Mouse (Mus musculus) urinary bladder, adult 2 months (tissue): ENCODE results near the gene Tubb3. TPM values are rescaled to one million over a fixed set of nuclear protein-coding genes. Genes with fewer than 3 reads are reported as not detected.
"Not testable (repeated sequence)": the region's sequence is repeated elsewhere in the genome, so short reads cannot be mapped to it uniquely, and the experiment has no call there.

ENCODE experiments used
- DNase-seq: peaks from one replicate; pipeline ENCODE4 v3.0.0; 2022; ENCODE audit warnings: low spot score
- polyA plus RNA-seq: library from polyadenylated mRNA; depleted of rRNA; stranded (reverse); fragments of >200 nt; gene quantifications from 2 replicates; pipeline ENCODE4 v1.2.3, GENCODE M21; 2012

Gene Tubb3
- polyA plus RNA-seq, 1 experiment = 3.7 TPM

GRCm38 (mm10) chr8:123412560-123413170 is 1.4 kb downstream of the Tubb3 start:
- no peak for DNase-seq

DNA sequence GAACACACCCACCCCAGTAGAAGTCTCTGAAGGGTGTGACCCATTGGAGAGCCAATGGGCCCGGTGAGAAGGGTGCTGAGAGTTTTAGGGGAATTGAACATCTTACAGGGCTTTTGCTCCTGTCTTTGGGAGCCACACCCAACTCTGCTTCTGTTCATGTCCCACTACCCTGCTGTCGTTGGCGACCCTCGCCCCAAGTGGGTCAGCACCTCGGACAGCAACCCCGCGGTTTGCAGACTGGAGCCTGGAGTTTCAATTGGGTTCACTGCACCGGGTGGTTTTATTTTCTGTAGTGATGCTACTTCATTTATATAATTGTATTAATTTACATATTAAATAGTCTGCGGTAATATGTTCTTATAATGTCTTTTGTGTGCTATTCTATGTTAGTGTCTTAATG is 3.0 kb downstream of the Tubb3 start:
- no peak for DNase-seq

DNA sequence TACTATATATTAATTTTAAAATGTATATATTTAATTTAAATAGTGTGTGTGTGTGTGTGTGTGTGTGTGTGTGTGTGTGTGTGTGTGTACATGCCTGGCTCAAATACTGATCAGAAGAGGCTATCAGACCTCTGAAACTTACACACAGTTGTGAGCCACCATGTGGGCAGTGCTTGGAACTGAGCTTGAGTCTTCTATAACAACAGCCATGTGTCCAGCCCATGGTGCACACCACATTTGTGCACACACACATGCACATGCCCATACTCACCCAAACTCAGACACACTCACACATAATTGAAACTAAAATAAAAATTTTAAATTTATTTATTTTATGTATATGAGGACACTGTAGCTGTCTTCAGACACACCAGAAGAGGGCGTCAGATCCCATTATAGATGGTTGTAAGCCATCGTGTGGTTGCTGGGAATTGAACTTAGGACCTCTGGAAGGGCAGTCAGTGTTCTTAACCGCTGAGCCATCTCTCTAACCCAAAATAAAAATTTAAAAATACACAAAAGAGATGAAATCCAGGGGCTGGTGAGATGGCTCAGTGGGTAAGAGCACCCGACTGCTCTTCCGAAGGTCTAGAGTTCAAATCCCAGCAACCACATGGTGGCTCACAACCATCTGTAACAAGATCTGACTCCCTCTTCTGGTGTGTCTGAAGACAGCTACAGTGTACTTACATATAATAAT is 3.9 kb downstream of the Tubb3 start:
- DNase-seq = not testable (repeated sequence)

GRCm38 (mm10) chr8:123415967-123416943 is 5.0 kb downstream of the Tubb3 start:
- no peak for DNase-seq

GRCm38 (mm10) chr8:123416944-123417555 is 5.8 kb downstream of the Tubb3 start:
- no peak for DNase-seq

DNA sequence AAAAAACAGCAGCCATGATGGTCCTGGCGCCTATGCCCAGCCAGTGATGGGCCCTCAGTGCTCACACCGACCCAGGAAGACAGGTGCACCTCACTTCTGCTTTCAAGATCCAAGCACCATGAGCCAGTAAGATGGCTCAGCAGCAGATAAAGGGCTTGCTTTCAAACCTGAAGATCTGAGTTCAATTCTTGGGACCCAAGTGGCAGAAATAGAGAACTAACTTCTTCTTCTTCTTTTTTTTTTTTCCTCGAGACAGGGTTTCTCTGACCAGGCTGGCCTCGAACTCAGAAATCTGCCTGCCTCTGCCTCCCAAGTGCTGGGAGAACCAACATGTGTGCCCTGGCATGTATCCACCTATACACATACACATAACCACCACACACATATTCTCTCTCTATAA is 8.5 kb downstream of the Tubb3 start:
- DNase-seq = no peak

DNA sequence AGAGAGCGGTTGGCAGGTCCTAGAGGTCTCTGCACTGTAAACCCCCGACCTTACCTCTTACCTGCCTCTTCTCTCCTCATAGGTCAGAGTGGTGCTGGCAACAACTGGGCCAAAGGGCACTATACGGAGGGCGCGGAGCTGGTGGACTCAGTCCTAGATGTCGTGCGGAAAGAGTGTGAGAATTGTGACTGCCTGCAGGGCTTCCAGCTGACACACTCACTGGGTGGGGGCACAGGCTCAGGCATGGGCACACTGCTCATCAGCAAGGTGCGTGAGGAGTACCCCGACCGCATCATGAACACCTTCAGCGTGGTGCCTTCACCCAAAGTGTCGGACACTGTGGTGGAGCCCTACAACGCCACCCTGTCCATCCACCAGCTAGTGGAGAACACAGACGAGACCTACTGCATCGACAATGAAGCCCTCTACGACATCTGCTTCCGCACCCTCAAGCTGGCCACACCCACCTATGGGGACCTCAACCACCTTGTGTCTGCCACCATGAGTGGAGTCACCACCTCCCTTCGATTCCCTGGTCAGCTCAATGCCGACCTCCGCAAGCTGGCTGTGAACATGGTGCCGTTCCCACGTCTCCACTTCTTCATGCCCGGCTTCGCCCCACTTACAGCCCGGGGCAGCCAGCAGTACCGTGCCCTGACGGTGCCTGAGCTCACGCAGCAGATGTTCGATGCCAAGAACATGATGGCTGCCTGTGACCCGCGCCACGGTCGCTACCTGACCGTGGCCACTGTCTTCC is 9.5 kb downstream of the Tubb3 start:
- DNase-seq = no peak

DNA sequence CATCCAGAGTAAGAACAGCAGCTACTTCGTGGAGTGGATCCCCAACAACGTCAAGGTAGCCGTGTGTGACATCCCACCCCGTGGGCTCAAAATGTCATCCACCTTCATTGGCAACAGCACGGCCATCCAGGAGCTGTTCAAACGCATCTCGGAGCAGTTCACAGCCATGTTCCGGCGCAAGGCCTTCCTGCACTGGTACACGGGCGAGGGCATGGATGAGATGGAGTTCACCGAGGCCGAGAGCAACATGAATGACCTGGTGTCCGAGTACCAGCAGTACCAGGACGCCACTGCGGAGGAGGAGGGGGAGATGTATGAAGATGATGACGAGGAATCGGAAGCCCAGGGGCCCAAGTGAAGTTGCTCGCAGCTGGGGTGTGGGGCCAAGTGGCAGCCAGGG is 10.1 kb downstream of the Tubb3 start:
- DNase-seq = no peak

DNA sequence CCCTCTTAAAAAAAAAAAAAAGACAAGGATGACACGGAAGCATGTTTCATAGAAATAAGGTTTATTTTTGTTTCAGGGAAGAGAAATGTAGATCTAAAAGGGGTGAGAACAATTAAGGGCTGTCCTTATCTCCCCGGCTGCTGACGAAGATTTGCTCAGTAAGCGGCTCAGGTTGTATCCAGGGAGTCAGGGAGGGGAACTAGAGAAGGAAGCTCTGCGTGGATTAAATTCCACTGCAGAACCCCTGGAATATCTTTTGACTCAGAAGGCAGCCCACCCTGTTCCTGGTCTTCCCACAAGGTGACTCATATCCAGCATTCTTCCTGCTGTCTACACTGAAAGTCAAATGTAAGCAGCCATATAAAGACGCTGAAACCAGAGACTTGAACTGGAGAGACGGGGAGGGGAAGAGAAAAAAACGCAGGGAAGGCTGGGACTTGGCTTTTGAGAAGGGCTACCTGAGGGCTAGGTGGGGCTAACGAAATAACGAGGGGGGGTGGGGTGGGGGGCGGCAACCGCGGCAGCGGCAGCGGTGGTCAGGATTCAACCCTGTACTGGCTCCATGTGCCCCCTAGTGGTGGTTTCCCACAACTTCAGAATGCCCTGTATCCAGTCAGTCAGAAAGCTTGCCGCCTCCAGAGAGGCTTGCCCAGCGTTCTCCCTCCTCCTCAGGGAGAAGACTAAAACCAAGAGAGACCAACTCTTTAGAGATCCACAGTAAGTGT is 11.0 kb downstream of the Tubb3 start:
- peak; percentile 23 for DNase-seq

DNA sequence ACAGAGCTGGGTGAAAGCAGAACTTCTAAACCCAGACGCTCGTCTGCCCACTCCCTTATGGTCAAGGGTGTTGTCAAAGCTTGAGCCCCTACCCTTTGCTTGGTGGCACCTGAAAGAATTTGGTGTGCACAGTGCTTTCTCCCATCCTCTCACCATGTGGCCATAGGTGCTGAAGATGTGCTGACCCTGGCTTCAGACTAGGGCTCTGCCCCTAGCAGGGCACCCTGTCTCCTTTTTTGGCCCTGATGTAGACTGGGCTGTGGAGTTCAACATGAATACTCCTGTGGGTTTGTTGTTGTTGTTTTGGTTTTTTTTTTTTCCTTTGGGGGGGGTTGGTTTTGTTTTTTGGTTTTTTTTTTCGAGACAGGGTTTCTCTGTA is 11.5 kb downstream of the Tubb3 start:
- no peak for DNase-seq

- no peak for DNase-seq
Observed at GRCm38 (mm10) chr8:123423441-123423840, 12.2 kb downstream of the Tubb3 start, which contains the start of gene Def8. Gene Def8, plus strand, starts transcription at chr8:123423527.

DNA sequence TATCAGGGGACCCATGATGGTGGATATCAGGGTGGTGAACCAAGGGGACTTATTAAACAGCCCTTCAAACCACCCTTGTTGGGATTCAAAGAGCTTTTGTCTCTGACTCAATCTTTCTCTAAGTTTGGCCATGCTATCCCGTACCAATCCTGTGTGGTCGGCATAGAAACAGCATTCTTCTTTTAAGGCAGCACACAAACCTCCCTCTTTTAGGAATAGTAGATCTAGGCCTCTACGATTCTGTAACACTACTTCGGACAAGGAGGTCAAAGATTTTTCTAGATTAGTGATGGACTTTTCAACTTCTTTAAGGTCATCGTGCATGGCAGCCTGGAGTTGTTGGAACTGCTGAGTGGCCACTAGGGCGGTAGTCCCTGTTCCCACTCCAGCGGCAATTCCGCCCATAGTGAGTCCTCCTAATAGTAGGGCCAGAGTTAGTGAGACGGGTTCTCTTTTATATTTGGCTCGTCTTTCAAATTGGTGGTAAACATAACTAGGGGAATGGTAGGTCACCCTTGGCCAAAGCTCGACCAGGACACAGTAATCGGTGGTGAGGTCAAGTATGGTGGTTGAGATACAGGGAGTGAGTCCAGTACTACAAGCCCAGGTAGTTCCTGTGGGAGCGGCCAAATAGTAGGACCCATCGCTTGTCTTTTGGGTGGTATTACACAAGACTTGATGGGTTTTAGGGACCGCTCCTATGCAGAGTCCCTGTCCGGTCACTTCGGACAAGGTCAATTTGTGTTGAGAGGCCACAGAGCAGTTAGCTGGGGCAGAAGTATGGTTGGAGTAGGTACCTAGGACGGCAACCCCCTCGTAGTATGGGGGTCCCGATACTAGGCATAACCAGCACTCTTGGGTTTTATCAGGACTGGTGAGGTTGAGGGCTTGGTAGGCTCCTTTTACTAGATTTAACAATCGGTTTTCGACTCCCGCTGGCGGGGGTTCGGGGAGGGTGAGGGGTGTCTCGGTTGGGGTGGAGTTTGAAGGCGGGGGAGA is 15.6 kb downstream of the Tubb3 start:
- DNase-seq = no peak

DNA sequence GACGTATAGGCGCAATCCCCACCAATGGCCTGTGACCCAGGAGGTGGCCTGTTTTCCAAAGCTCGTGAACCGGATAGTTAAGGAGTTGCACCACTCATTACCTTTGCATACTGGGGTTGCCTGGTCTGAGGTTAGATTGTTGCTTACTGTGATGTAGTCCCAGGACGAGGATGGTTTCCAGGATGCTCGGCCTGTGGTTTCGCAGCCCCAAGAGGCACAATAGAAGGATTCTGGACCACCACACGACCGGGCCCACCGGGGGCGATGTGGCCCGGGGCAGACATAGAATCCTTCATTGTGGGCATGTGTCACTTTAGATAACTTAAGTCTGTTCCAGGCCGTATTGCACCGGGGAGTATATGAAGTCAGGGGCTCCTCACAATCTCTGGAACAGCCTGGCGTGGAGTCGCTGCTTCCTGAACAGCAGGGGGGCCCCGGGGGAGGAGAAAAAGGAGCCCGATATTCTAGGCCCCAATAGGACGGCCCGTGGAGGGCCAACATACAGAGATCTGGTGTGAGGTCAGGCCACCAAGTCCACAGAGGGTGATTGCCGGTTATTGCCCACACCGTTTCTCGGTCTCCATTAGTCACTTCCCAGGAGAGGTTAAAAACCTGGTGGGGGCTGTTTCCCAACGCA is 16.5 kb downstream of the Tubb3 start:
- no peak for DNase-seq

DNA sequence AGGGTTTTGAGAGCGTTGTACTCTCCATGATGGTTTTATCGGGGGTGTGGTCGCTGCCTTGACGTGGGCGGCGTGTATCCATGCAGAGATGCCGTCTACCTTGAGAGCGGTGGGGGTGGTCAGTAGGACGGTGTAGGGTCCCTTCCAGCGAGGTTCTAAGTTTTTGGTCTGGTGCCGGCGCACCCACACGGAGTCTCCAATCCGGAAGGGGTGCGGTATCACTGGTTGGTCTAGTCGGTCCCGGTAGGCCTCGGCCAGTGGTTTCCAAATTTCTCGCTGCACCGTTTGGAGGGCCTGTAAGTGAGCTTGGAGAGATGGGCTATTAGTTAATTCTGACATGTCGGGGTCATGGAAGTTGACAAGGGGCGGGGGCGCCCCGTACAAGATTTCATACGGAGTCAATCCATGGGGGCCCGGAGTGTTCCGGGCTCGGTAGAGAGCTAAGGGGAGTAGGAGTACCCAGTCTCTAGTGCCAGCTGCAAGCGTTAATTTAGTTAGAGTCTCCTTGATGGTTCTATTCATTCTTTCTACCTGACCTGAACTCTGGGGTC is 17.2 kb downstream of the Tubb3 start:
- no peak for DNase-seq

GRCm38 (mm10) chr8:123428939-123429721 is 17.9 kb downstream of the Tubb3 start:
- no peak for DNase-seq

GRCm38 (mm10) chr8:123429722-123430013 is 18.4 kb downstream of the Tubb3 start:
- DNase-seq = not testable (repeated sequence)

GRCm38 (mm10) chr8:123430936-123431335 is 19.7 kb downstream of the Tubb3 start:
- DNase-seq = not testable (repeated sequence)
